Mouse (Mus musculus): ENCODE data around the gene Galr2.

Galr2 gene

DNA sequence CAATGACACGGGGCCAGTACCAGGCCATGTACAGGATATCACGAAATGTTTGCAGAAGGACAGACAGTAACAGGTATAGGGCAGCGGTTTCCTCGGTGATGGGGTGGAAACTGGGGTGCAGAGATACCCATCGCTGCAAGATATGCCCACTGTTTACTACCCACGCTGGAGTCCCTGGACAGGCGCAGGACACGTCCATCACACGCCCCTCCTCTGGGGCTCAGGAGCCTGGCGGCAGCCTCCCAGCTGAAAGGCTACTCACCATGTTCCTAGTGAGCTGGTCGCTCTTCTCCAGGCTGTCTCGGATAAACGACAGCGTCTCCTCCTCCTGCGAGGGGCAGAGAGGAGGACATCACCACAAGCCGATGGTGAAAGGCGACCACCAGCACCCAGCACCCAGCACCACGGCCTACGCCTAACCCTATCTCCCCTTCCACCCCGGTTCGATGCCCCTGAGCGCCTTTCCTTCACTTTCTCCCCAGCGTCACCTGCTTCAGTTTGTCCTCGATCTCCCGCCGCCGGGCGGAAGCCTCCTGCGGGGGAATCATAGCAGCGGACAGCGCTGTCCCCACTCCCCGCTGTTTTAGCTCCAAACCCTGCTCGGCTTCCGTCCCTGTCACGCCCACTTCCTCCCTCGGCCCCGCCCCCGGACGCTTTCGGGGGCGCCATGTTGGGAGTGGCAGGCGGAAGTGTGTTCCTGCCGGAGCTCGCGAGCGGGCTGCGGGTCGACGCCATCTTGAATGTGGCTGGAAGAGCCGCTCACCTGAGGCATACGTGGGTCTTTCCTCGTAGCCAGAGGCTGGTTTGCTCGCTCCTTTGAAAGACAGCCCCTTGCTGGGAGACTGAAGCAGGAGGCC, 25.6 kb downstream of the Galr2 start:
- in situ Hi-C loops (cut with MboI, MseI): loop anchor here (10.0 kb wide), 1 partner anchor 1308 kb away; no protein-coding TSS in a partner anchor

GRCm38 (mm10) chr11:116307019-116307725, 26.4 kb downstream of the Galr2 start, which contains the start of gene Exoc7:
Gene Exoc7 (minus strand): TSS chr11:116307233.
- in situ Hi-C loops (cut with MboI, MseI): loop anchor here (10.0 kb wide), 1 partner anchor 1308 kb away; no protein-coding TSS in a partner anchor

DNA sequence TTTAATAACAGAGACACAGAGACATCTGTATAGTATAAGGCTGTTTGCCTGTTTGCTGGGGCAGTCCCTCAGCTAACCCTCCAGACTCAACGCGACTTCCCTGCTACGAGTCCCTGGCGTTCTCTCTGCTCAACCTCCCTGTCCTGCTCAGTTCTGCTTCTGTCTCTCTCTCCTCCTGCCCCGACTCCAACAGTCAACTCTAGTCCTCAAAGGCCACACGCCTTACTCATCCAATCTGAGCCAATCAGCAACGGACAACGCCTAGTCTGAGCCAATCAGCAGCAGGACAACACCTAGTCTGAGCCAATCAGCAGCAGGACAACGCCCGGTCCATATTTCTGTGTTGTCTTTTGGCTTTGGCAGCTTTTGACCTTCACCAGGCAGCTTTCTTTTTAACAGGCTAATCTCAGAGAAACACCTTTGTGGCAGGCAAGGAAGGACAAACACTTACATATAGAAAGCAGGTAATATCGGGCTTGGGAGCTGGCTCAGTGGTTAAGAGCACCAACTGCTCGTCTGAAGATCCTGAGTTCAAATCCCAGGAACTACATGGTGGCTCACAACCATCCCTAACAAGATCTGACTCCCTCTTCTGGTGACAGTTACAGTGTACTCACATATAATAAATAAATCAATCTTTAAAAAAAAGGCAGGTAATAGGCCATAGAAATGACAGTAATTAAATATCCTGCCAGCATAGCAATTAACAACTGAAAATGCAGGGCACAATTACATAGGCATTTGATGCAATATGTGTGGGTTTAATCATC, 27.2 kb downstream of the Galr2 start:
- in situ Hi-C loops (cut with MboI, MseI): loop anchor here (10.0 kb wide), 1 partner anchor 1307 kb away; no protein-coding TSS in a partner anchor

GRCm38 (mm10) chr11:116309601-116310000, 28.9 kb downstream of the Galr2 start:
- in situ Hi-C loops (cut with MboI, MseI): loop anchor here (10.0 kb wide), 1 partner anchor 1305 kb away; no protein-coding TSS in a partner anchor

DNA sequence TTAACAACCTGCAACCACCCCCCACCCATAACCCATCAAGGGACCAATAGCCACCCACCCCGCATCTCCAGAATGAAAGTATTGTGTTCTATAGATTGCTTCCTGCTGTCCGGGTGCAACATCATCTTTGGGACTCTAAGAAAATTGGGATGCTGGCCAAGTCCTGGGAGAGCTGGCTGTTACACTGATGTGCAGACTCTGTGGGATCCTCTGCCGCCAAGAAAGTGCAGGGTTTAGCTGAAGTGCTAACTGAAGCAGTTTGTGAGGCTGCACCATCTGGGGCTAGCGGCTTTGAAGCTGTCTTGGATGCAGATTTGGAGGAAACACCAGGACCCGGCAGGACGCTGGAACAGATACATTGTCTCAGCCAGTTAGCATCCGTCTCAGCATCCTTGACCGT, 30.4 kb downstream of the Galr2 start:
- in situ Hi-C loops (cut with MboI, MseI): no loop called here

GRCm38 (mm10) chr11:116312359-116312758, 31.6 kb downstream of the Galr2 start:
- in situ Hi-C loops (cut with MboI, MseI): no loop called here

GRCm38 (mm10) chr11:116318719-116319659, 38.2 kb downstream of the Galr2 start:
- in situ Hi-C loops (cut with MboI, MseI): loop anchor here (5.0 kb wide), 1 partner anchor 128 kb away; no protein-coding TSS in a partner anchor

DNA sequence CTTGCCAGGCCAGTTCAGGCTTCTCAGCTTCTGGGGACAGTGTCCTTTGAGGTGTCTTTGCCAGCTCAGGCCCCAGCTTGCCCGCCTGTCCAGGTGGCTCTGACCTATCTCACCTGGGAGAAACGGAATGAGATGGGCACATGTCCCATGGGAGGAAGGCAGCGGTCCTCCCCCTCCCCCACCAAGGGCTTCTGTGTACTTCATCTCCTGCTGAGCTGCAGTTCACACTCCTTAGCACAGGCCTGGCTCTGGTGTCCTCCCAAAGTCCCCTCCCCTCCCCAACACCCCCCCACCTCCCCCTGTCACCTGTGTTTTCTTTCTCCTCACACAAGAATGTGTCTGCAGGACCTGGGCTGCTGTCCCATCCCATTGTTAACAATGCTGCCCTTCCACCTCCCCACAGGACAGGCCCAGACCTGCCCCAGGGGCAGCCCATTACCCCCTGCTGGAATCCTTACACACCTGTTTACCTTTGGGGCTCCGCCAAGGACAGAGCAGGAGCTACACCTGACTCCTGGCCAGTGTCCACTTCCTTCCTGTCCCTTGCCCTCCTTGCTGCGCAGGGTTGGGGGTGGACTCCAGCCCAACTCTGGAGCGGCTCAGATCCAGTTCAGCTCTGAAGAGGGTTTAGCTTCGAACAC, 46.3 kb downstream of the Galr2 start:
- in situ Hi-C loops (cut with MboI, MseI): no loop called here

GRCm38 (mm10) chr11:116329314-116330210, 48.8 kb downstream of the Galr2 start:
- in situ Hi-C loops (cut with MboI, MseI): no loop called here

DNA sequence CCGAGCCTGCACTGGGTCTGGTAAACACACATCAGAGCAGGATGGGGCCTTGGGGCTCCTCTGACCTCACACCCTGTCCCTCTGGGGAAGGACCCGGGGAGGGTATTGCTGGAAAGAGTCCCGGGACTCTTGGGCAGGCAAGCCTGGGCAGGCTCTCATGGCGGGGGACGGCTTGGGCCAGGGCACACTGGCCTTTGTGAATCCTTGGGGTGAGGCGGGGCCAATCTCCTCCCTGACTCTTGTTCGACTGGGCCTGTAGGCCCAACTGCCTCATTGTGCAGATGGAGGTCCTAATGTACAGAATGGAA, 49.4 kb downstream of the Galr2 start:
- in situ Hi-C loops (cut with MboI, MseI): no loop called here

- in situ Hi-C loops (cut with MboI, MseI): no loop called here
These were observed 51.7 kb downstream of the Galr2 start for GRCm38 (mm10) chr11:116332232-116332982.

DNA sequence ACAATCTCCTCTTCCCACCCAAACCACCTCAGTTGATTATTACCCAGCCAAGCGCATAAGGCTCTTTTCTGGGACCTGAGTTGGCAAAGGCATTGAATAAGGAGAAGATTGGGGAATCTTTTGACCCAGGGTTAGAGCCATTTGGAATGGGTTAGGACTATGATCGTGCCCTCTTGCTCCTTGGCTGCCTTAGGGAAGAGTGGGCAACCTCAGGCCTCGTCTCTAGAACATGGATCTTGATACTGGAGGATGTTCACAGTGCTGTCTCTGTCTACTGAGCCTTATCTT, 52.2 kb downstream of the Galr2 start:
- in situ Hi-C loops (cut with MboI, MseI): no loop called here
